Mouse (Mus musculus) T-helper 1 cell (primary cell): Measurements from ENCODE around the gene Syt5.

Source experiments
- in situ Hi-C: fragments of 300-600 bp; cut with MboI, MseI; formaldehyde crosslinking; loops from one replicate; pipeline ENCODE4 v1.15.1; 2025; ENCODE audit warnings: high pct_unique_total_duplicates

Gene Syt5

DNA sequence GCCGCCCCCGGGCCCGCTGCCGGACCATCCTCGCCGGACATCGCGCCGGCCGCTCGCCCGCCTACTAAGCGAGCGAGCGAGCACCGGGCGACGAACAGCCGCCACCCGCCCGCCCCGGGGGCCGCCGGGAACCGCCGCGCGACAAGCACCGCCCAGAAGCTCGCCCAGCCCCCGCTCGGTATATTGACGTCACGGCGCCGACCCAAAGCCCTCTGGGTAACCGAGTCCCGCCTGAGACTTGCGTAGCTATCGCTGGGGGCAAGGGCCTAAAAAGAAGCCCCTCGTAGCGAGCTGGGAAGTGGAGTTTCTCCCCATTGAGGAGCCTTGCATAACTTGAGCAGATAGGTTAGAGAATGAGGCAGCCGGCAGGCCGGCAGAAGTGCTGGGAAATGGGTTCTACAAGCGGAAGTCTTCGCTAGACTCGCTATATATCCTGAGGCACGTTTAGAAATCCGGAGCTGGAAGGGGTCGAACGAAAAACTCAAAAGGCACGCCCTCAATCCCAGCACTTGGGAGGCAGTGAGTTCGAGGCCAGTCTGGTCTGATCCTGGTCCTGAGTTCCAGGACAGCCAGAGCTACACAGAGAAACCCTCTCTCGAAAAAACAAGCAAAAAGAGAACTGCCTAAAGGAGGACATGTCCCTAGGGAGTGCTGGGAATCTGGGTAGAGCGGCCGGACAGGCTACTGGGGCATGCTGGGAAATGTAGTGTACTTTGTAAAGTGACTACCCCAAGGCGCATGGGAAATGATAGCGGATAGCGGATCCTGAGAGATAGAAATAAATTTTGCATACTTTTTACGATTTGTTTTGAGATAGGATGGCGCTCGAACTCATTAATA is 45.6 kb downstream of the Syt5 start, which contains the start of gene Ppp1r12c:
Gene Ppp1r12c, minus strand, starts transcription at position 123 of the 840 bp plus-strand sequence.
- in situ Hi-C loops: no loop called here

DNA sequence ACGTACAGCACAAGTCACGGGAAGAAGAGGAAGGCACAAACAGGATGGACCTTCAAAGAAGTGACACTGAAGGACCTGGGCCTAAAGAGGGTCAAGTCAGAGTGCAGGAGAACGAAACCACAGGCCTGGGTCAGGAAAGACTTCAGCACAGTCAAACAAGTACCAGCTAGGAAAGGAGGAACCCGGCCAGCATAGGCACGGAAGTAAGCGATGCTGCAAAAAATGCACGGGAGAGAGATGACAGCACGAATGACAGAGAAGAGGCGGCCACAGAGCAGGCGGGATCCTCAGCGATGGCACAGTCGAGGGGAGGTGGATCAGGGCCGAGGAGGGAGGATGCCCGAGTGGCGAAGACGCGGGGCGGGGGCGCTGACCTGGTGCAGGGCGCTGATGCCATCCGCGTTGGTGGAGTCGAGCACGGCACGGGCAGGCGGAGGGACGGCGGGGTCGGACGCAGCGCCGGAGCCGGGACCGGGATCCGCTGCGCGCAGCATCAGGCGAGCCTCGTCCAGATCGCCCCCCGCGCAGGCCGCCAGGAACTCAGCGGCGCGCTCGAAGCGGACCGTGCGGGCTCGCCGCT is 46.4 kb downstream of the Syt5 start:
- in situ Hi-C loops: no loop called here

DNA sequence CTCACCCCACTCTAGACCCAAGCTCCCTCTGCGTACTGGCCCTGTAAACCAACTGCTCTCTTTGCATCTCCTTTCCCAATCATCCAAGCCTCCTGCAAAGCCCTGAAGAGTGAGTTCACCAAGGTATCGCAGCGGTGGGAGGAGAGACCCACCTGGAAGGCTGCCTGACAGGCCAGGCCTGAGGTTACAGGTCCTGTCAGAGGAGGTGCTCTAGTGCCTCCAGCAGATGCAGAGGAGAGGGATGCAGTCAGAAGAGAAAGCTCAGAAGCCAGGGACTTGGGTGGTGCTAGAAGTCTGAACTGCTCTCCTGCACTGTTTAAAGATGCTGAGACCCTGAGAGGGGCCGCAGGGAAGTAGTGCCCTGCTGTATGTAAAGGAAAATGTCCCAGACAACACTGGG is 48.3 kb downstream of the Syt5 start:
- in situ Hi-C loops: no loop called here

DNA sequence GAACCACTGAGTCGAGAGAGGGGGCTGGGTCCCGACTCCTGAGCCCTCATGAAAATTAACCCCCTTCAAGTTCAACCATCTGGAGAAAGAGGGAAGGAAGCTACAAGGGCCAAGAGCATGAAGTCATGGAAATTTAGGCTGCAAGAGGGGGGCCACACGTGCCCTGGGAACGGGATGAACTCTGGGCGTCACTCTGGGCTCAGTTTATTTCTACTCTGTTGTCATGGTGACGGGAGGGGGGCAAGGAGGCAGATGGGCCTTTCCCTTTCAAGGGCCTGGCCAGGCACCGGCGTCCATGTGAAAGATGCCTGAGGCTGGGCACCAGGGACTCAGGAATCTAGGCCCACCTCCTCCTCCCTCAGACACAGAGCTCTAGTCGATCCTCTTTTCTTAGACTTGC is 49.1 kb downstream of the Syt5 start:
- in situ Hi-C loops: no loop called here

DNA sequence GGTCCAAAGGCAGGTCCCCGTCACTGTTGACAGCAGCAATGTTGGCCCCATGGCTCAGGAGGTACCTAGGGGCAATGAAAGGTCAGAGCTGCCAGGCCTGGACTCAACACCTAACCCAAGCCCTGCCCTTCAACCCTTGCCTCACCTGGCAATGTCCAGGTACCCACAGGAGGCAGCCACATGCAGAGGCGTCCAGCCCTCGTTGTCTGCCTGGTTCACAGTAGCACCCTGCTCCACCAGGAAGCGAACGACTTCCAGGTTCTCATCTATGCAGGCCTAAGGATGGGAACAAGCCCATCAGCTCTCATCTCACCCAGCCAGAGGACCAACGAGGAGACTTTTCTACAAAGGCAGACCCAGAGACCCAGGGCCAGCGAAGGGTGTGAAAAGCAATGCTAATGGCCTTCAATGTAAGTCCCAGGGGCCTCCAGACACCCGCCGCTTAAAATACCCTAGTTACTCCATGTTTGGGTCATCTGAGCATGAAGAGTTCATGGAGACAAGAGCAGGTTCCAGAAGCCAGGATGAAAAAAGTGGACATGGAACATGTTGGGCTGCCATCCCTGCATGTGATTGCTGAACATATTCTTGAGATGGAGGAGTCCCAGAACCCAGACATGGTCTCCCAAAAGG is 50.0 kb downstream of the Syt5 start:
- in situ Hi-C loops: no loop called here

DNA sequence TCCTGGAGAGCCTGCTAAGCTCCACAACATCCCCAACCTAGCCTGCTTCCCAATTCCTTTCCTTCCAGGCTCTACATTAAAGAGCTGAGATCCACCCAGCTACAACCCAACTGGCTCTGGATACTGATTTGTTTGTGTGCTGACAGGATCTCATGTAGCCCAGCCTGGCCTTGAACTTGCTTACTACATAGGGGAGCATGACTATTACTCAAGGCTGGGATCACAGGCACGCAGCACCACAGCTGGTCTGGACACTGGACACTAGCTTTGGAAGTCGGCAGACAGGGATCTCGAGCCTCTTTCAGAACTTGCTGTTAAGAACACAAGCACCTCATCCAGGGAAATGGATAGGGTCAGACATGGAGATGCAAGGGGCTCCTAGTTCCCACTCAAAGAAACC is 50.9 kb downstream of the Syt5 start:
- in situ Hi-C loops: no loop called here

DNA sequence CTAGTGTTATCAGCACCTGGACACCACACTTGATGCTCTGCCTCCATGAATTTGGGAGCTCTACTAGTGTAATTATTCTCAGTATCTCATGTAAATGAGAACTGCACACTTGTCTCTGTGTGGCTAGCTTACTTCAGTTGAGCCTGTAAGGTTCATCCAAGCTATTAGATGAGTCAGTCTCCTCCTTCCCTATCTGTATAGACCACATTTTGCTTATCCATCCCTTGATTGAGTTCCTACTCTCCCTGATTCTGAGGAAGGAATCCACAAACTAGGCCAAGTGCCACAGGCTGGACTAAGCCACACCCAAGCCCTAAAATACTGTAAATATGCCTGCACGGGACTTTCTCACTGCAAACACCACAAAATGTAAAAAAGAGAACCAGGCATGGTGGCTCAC is 53.4 kb downstream of the Syt5 start:
- in situ Hi-C loops: no loop called here

DNA sequence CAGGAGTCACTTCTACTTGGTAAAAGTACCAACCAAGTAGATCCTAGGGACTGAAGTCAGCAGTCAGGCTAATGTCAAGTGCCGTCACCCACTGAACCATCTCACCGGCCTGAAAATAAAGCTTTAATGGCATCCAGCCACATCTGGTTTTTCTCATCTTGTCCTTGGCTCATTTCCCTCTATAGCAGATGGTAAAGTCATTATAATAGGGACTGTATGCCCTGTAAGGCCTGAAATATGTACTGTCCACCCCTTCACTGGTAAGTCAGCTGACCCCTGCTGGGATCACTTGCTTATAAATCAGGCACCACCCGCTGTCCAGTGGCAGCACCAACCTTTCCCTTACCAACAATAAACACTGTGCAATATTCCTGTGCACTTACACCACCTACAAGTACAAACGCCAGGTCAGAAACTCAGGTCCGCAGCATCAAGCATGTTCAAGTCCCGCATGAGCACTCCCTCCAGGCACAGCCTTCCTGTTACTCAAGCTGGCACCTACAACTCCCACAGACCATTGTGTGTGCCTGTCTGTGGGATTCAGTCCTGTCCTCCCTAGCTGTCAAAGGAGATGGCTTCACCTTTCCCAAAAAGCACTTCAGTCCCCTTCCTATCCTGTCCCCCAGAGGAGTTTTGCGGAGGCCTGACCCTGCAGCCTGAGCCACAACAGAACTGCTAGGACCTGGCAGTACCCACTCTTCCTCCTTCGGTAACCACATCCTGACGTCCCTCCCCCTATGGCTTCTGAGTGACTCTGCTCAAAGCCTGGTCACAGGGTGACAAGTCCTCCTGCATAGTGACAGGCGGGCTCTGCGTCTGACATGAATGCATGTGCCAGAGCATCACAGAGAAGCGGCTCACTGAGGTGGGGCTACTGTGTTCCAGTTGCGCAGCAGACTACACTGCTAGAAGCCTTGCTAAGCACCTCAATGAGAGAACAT is 54.8 kb downstream of the Syt5 start:
- in situ Hi-C loops: no loop called here

DNA sequence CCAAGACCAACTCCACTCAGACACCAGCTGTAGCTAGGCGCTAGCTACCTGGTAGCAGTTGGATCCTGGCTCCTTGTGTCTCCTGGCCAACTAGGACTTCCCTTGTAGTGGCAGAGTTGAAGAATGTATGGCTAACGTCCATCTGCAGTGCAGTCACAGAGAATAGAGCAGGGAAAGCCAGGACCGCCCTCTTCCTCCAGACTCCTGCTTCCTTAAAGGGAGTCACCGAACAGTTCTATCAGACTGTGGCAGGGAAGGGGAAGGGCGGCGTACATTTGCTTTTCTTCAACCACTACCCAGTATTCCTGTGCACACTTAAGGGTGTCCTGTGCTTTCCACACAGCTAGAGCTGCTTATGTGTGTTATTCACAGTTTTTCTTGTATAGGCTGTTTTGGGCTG is 56.0 kb downstream of the Syt5 start:
- in situ Hi-C loops: no loop called here
